Mouse (Mus musculus) forebrain, embryonic 10.5 days (tissue): ENCODE measurements around the gene Itprip. TPM values are rescaled to one million over a fixed set of nuclear protein-coding genes. Genes with fewer than 3 reads are reported as not detected.
A peak's percentile ranks its signal among the peaks of the same experiment; 100 is the strongest.

ENCODE experiments used
- DNase-seq: peaks from one replicate; pipeline ENCODE4 v3.0.0-alpha.2; 2017; ENCODE audit warnings: low spot score; ENCODE audit errors: extremely low spot score
- H3K27ac ChIP-seq: fragments of 300-500 bp; sonication (generic); 2 replicates; pipeline ENCODE4 v1.5.1; 2016; ENCODE audit warnings: mild to moderate bottlenecking
- H3K27me3 ChIP-seq: fragments of 300-500 bp; sonication (generic); 2 replicates; pipeline ENCODE4 v1.6.1; 2016; ENCODE audit warnings: mild to moderate bottlenecking; ENCODE audit not compliant: poor library complexity, severe bottlenecking
- H3K36me3 ChIP-seq: fragments of 300-500 bp; sonication (generic); replicated peaks from 2 replicates; pipeline ENCODE4 v1.6.1; 2016; ENCODE audit warnings: mild to moderate bottlenecking, moderate library complexity
- H3K4me1 ChIP-seq: fragments of 300-500 bp; sonication (generic); 2 replicates; pipeline ENCODE4 v1.6.1; 2016
- H3K4me3 ChIP-seq: fragments of 300-500 bp; sonication (generic); 2 replicates; pipeline ENCODE4 v1.5.1; 2016; ENCODE audit warnings: mild to moderate bottlenecking, moderate library complexity
- H3K9me3 ChIP-seq: fragments of 300-500 bp; sonication (generic); 2 replicates; pipeline ENCODE4 v1.6.1; 2016; ENCODE audit warnings: mild to moderate bottlenecking, moderate library complexity
- WGBS: fragments of 180-500 bp; shearing (Covaris S2); methylation state at CpG from one replicate; pipeline ENCODE4 v1.1.7; 2016; 5-methylcytosine and 5-hydroxymethylcytosine counted together
- polyA plus RNA-seq: library from polyadenylated mRNA; unstranded; fragments of >200 nt; fragmentation: Nextera tagmentation; extraction: Ambion mirVana; gene quantifications from 2 replicates; pipeline ENCODE4 v1.2.1, GENCODE M21; 2016

Itprip gene
- polyA plus RNA-seq, 1 experiment from 2014 or later: 21.2 TPM

DNA sequence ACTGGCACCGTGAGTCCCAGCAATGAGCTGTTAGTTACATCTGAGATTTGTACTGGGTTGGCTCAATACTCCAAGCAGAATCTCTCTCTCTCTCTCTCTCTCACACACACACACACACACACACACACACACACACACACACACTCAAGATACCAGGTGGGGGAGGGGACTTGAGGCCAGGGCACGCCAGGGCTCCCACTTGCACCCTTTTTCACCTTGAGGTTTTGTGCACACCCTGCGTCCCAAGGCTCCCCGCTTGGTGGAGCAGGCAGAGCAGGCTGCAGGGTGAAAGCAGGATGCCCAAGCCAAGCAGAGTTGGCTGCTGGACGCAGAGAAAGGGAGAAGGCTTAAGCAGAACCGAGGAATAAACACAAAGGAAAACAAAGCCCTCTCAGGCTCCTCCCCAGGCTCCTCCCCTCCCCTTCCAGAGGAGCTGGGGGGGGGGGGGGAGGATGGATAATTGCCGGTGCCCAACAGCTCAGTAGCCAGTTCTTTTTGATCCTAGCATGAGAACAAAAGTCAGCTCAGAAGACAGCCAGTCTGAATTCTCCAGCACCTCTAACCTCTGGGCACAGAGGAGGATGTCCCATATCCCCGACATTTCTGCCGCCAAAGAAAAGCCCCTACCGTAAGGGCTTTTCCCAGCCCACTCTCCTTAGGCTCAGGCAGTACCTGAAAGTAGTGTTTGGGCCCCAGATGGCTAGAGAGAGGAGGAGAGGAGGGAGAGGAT is 9.5 kb downstream of the Itprip start:
- H3K27ac ChIP-seq: peak overlapping the region; percentile 98
- peak overlapping the region; percentile 53 for H3K4me3 ChIP-seq
- 2% methylated on average over 10 of the region's 10 CpGs for WGBS
- DNase-seq: peak; percentile 79
- no peaks in the 10 kb centered on the region for H3K27me3 ChIP-seq
- H3K36me3 ChIP-seq: peaks cover 37% of the 10 kb centered on the region
- H3K4me1 ChIP-seq: peaks cover 53% of the 10 kb centered on the region
- no peaks in the 10 kb centered on the region for H3K9me3 ChIP-seq

- Histone ChIP-seq H3K4me1 (peaks cover 54% of the 10 kb centered on the region), H3K36me3 (peaks cover 38% of the 10 kb centered on the region), H3K27ac (peak overlapping the region; percentile 98), H3K4me3 (peak overlapping the region; percentile 53), H3K9me3 (no peaks in the 10 kb centered on the region), H3K27me3 (no peaks in the 10 kb centered on the region)
- 26% methylated on average over 6 of the region's 6 CpGs for WGBS
- no peak for DNase-seq
Measured at GRCm38 (mm10) chr19:47908961-47909371, 10.1 kb downstream of the Itprip start.

GRCm38 (mm10) chr19:47907596-47907995 is 11.5 kb downstream of the Itprip start:
- no peaks in the 10 kb centered on the region for H3K27me3 ChIP-seq
- peaks cover 32% of the 10 kb centered on the region for H3K36me3 ChIP-seq
- no peak overlapping the region for H3K27ac ChIP-seq
- no peaks in the 10 kb centered on the region for H3K9me3 ChIP-seq
- DNase-seq: no peak
- no peak overlapping the region for H3K4me3 ChIP-seq
- WGBS: 93% methylated on average over 9 of the region's 9 CpGs
- peaks cover 65% of the 10 kb centered on the region for H3K4me1 ChIP-seq

DNA sequence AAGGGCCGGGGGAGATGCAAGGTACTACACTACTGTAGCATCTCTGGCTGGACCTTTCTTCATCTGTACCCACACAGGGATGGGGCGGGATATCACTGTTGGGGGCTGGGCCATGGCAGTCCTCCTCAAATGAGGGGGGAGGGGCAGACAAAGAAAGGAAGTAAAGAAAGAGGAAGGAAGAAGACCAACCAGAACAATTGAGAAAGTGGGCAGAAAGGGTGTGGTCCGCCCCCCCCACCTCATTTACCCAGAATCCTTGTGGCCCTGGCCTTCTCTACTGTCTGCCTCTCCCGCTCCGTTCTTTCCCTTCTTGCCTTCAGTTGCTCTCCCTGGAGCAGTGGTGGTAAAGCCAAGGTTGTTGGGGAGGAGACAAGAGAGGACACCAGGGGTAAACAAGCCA is 13.5 kb downstream of the Itprip start:
- Histone ChIP-seq H3K4me3 (no peak overlapping the region), H3K9me3 (no peaks in the 10 kb centered on the region), H3K27me3 (no peaks in the 10 kb centered on the region), H3K27ac (0 out of 2 replicates have a peak overlapping the region, but pooled peaks have one; percentile 1), H3K36me3 (peaks cover 16% of the 10 kb centered on the region), H3K4me1 (peaks cover 64% of the 10 kb centered on the region)
- 87% methylated on average over 5 of the region's 5 CpGs for WGBS
- no peak for DNase-seq

- Histone ChIP-seq H3K36me3 (peaks cover 17% of the 10 kb centered on the region), H3K27ac (0 out of 2 replicates have a peak overlapping the region, but pooled peaks have one; percentile 1), H3K9me3 (no peaks in the 10 kb centered on the region), H3K4me1 (peaks cover 59% of the 10 kb centered on the region), H3K27me3 (no peaks in the 10 kb centered on the region), H3K4me3 (no peak overlapping the region)
- DNase-seq: no peak
- 93% methylated on average over 4 of the region's 4 CpGs for WGBS
Measured at GRCm38 (mm10) chr19:47905081-47905480, 14.0 kb downstream of the Itprip start.

DNA sequence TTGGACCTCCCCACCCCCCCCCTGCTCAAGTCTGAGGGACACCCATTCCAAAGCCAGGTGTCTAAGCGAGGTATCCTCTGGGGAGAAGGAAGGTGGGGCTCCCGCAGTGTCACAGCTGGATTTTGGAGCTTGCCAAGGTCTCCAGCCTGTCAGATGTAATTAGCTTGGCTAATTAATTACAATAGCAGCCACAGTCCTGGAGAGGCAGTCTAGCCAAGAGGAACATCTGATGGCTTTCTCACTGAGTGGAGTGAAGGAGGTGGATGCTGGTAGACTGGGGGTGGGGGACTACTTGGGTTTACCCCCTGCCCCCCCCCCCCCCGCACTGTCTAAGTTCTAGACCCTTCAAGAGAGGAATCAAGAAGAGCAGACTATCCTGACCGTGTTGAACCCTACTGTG is 15.4 kb downstream of the Itprip start:
- 57% methylated on average over 4 of the region's 4 CpGs for WGBS
- Histone ChIP-seq H3K27ac (no peak overlapping the region), H3K4me1 (peaks cover 45% of the 10 kb centered on the region), H3K9me3 (no peaks in the 10 kb centered on the region), H3K27me3 (no peaks in the 10 kb centered on the region), H3K36me3 (peaks cover 25% of the 10 kb centered on the region), H3K4me3 (no peak overlapping the region)
- DNase-seq: no peak

DNA sequence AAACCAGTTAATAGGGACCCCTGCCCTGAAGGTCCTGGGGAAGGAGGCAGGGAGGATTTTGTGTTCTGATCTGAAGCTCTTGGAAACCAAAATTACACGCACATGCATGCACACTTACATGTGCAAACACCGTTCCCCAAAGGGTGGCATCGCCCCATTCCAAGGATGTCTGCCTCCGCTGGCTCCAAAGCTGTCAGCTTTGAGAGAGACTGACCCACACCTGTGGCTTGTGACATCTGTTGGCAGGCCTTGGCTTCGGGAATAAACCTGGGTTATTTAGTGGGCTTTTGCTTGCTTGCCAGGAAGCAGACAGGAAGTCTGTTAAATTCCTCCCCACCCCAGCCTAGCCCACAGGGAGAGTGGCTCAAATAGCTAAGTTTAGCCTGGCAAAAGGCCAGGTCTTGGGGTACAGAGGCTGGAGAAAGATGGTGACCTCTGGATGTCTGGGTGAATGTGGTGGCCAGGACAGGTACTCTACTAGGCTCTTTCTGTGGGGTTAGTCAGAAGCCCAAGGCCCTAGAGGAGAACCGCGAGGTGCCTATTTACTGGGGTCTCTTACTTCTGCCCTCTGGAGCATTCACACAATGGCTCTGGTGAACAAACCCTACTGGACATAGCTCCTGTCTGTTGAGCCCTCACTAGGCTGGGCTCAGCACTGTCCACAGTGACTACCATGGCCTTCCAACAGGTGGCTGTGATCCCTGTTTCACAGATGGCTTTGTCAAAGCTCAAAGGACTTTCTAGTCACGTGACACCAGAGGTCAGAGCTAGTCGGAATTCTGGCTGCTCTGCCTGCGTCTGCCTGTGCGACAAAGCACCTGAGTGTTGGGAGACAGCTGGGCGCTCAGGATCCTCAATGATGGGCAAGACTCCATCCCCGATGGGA is 16.5 kb downstream of the Itprip start:
- H3K4me3 ChIP-seq: no peak overlapping the region
- no peaks in the 10 kb centered on the region for H3K27me3 ChIP-seq
- peaks cover 38% of the 10 kb centered on the region for H3K4me1 ChIP-seq
- H3K36me3 ChIP-seq: peaks cover 32% of the 10 kb centered on the region
- 0 out of 2 replicates have a peak overlapping the region, but pooled peaks have one; percentile 17 for H3K27ac ChIP-seq
- no peaks in the 10 kb centered on the region for H3K9me3 ChIP-seq
- 76% methylated on average over 13 of the region's 13 CpGs for WGBS
- DNase-seq: no peak

GRCm38 (mm10) chr19:47900558-47900957 is 18.5 kb downstream of the Itprip start:
- H3K4me1 ChIP-seq: peaks cover 35% of the 10 kb centered on the region
- no peak for DNase-seq
- H3K4me3 ChIP-seq: no peak overlapping the region
- peaks cover 46% of the 10 kb centered on the region for H3K36me3 ChIP-seq
- H3K9me3 ChIP-seq: no peaks in the 10 kb centered on the region
- H3K27ac ChIP-seq: no peak overlapping the region
- H3K27me3 ChIP-seq: no peaks in the 10 kb centered on the region
- WGBS: 87% methylated on average over 10 of the region's 10 CpGs

GRCm38 (mm10) chr19:47900012-47900411 is 19.1 kb downstream of the Itprip start:
- no peak for DNase-seq
- Histone ChIP-seq H3K36me3 (peaks cover 51% of the 10 kb centered on the region), H3K27ac (no peak overlapping the region), H3K4me1 (peaks cover 30% of the 10 kb centered on the region), H3K9me3 (no peaks in the 10 kb centered on the region), H3K27me3 (no peaks in the 10 kb centered on the region), H3K4me3 (no peak overlapping the region)
- 74% methylated on average over 6 of the region's 6 CpGs for WGBS

DNA sequence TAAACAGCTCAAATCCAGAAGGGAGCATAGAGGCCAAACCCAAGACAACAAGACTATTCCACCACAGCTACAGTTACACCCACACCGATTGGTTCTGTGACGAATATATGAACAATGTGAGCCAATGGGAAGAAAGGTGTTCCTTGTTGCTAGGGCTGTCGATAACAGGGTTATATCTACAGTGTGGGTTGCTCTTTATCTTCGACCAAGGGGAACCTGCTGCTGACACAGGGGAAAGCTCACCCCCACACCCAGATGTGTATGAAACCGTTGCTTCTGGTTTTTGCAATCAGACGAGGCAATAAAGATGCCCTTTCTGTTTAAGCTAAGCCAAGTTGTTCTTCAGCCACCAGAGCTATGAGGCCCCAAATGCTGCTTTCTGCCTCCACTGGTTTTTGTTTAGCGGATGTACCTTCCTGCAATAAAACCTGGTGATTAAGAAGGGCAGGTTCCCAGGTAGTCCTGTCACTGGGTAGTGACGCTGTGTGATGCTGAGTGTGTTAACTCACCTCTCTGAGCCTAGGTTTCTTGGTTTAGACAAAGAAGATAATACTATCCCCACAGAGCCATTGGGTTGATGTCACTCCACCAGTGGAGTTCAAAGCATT is 20.5 kb downstream of the Itprip start:
- H3K36me3 ChIP-seq: peaks cover 62% of the 10 kb centered on the region
- no peak overlapping the region for H3K27ac ChIP-seq
- 94% methylated on average over 8 of the region's 8 CpGs for WGBS
- no peaks in the 10 kb centered on the region for H3K27me3 ChIP-seq
- no peak for DNase-seq
- H3K9me3 ChIP-seq: no peaks in the 10 kb centered on the region
- no peak overlapping the region for H3K4me3 ChIP-seq
- H3K4me1 ChIP-seq: peaks cover 21% of the 10 kb centered on the region

- 93% methylated on average over 6 of the region's 6 CpGs for WGBS
- Histone ChIP-seq H3K27ac (no peak overlapping the region), H3K4me1 (no peaks in the 10 kb centered on the region), H3K4me3 (no peak overlapping the region), H3K36me3 (peaks cover 54% of the 10 kb centered on the region), H3K27me3 (no peaks in the 10 kb centered on the region), H3K9me3 (no peaks in the 10 kb centered on the region)
- no peak for DNase-seq
Measured at GRCm38 (mm10) chr19:47893092-47893491, 26.0 kb downstream of the Itprip start.

DNA sequence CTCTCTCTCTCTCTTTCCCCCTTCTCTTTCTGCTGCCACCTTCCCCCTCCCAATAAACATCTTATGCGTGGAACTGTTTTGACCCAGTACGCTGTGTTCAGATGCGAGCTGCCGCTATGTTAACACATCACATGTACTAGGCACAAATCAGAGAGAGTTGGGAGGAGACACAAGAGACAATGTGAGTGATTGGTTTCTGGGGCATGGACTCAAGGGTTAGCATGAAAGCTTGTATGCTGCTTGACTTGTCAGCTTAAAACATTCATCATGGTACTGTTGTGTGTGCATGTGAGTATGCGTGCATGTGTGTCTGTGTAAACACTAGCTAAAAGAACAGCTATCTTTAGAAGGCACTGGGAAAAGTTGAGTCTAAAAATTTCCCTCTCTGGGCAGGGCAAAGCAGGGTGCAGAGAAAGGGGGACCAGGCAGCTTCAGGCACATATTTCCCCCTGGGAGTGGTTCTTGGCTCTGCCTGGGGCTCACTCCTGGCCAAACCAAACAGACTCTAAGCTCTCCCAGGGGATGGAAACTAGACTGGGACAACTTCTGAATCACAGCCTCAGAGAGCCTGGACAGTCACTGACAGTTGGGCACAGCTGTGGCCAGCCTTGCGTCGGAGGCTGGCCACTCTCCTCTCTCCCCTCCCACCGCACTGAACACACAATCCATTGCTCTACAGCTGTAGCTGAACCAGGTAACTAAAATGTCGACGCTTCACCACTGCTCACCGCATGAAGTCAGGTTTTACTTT is 27.4 kb downstream of the Itprip start:
- Histone ChIP-seq H3K4me3 (no peak overlapping the region), H3K27me3 (no peaks in the 10 kb centered on the region), H3K4me1 (no peaks in the 10 kb centered on the region), H3K9me3 (no peaks in the 10 kb centered on the region), H3K27ac (no peak overlapping the region), H3K36me3 (peaks cover 41% of the 10 kb centered on the region)
- 89% methylated on average over 11 of the region's 11 CpGs for WGBS
- no peak for DNase-seq
